Comparison of ENCODE assay signal across 28 mouse cellular contexts in the genomic region with DNA sequence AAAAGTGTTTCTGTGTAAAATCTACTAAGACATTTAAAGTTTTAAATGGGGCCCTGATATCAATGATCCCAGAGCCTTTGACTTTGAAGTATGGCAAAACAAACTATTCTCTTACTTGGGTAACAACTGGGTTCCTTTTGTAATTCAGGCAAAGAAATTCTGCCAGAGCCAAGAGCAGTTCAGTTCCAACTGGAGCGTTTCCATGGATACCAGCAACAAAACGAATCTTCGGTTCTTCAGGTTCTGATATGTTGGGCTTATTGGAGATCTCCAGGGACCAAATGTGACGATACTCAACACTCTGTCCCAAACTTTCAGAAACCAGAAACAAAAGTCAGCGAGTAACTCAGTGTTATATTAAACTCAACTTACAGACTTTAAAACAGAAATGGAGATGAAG. TPM values are rescaled to one million over a fixed set of nuclear protein-coding genes. Genes with fewer than 3 reads are reported as not detected.
DNase-seq lines count a peak whose midpoint lies in the region; ATAC-seq and TF ChIP-seq lines count a peak whose summit lies in the region.
"Had no signal": no experiment of that assay in that cellular context is flagged by ENCODE, and none has a peak within 500 bp of the region (broad histone marks: within the 10 kb centered on the region; RNA-seq: fewer than 3 reads in every experiment).

No protein-coding gene starts in this region.

- no peak overlapping the region for H3K9ac ChIP-seq in midbrain, postnatal 0 days (replicated peaks; ENCODE audit: low read length, poor library complexity, severe bottlenecking)
- no peak overlapping the region for H3K9ac ChIP-seq in midbrain, embryonic 11.5 days (ENCODE audit: low read length)
- H3K9ac ChIP-seq: forebrain, embryonic 13.5 days; heart, embryonic 13.5 days; hindbrain, embryonic 15.5 days; kidney, embryonic 15.5 days; liver, embryonic 12.5 days; liver, postnatal 0 days; midbrain, embryonic 12.5 days; neural tube, embryonic 13.5 days; stomach, embryonic 15.5 days had no signal

- intact Hi-C loops in gastrocnemius, adult 2 months (cut with DNase I): loop anchor here (10.0 kb wide), 1 partner anchor 159 kb away; no protein-coding TSS in a partner anchor
- intact Hi-C loops in left cerebral cortex, postnatal 36 days (cut with DNase I): no loop called here

- TF ChIP-seq CTCF in gastrocnemius, adult 2 months (IDR thresholded peaks at IDR 0.05): no peak
- no peak for TF ChIP-seq CTCF in midbrain, postnatal 0 days (IDR thresholded peaks at IDR 0.05)

- H3K27ac ChIP-seq in gastrocnemius, adult 2 months: no peak overlapping the region
- H3K27ac ChIP-seq in midbrain, postnatal 0 days (ENCODE audit: low read depth, low read length): no peak overlapping the region
- H3K27ac ChIP-seq in midbrain, embryonic 11.5 days (ENCODE audit: low read depth, low read length): no peak overlapping the region
- H3K27ac ChIP-seq: forebrain, embryonic 13.5 days; heart, embryonic 13.5 days; hindbrain, embryonic 15.5 days; kidney, embryonic 15.5 days; layer of hippocampus, adult 2 months; liver, embryonic 12.5 days; midbrain, embryonic 12.5 days; neural tube, embryonic 13.5 days; stomach, embryonic 15.5 days had no signal

- H3K27me3 ChIP-seq in midbrain, postnatal 0 days (ENCODE audit: insufficient read depth, low read length): no peaks in the 10 kb centered on the region
- no peaks in the 10 kb centered on the region for H3K27me3 ChIP-seq in midbrain, embryonic 11.5 days (ENCODE audit: control insufficient read depth, insufficient read depth, low read length)
- H3K27me3 ChIP-seq: forebrain, embryonic 13.5 days; heart, embryonic 13.5 days; hindbrain, embryonic 15.5 days; kidney, embryonic 15.5 days; liver, embryonic 12.5 days; midbrain, embryonic 12.5 days; neural tube, embryonic 13.5 days; stomach, embryonic 15.5 days had no signal

- no peak for ATAC-seq in midbrain, postnatal 0 days (ENCODE audit: low FRiP score)
- no peak for ATAC-seq in midbrain, embryonic 11.5 days (ENCODE audit: low FRiP score)
- ATAC-seq: CD4-positive, CD25-positive, alpha-beta regulatory T cell, adult 4 months; forebrain, embryonic 13.5 days; liver, embryonic 12.5 days; liver, postnatal 0 days had no signal

- no peaks in the 10 kb centered on the region for H3K9me3 ChIP-seq in midbrain, postnatal 0 days (ENCODE audit: low read length)
- no peaks in the 10 kb centered on the region for H3K9me3 ChIP-seq in midbrain, embryonic 11.5 days (ENCODE audit: control insufficient read depth, low read length)
- H3K9me3 ChIP-seq: forebrain, embryonic 13.5 days; heart, embryonic 13.5 days; hindbrain, embryonic 15.5 days; kidney, embryonic 15.5 days; liver, embryonic 12.5 days; midbrain, embryonic 12.5 days; neural tube, embryonic 13.5 days; stomach, embryonic 15.5 days had no signal

- peaks cover 26% of the 10 kb centered on the region for H3K36me3 ChIP-seq in midbrain, postnatal 0 days (ENCODE audit: insufficient read depth, low read length)
- H3K36me3 ChIP-seq in midbrain, embryonic 11.5 days (ENCODE audit: control insufficient read depth, insufficient read depth, low read length): peaks cover 5% of the 10 kb centered on the region; the same call in 1 of the 2 replicates

- no peak overlapping the region for H3K4me3 ChIP-seq in gastrocnemius, adult 2 months
- H3K4me3 ChIP-seq in midbrain, postnatal 0 days (ENCODE audit: low read depth, low read length): no peak overlapping the region
- H3K4me3 ChIP-seq in midbrain, embryonic 11.5 days (ENCODE audit: low read depth, low read length): no peak overlapping the region
- H3K4me3 ChIP-seq: forebrain, embryonic 13.5 days; heart, embryonic 13.5 days; hindbrain, embryonic 15.5 days; kidney, embryonic 15.5 days; layer of hippocampus, adult 2 months; liver, embryonic 12.5 days; midbrain, embryonic 12.5 days; neural tube, embryonic 13.5 days; stomach, embryonic 15.5 days had no signal

- no peak overlapping the region for H3K4me2 ChIP-seq in midbrain, postnatal 0 days (ENCODE audit: low read depth, low read length, poor library complexity, severe bottlenecking)
- H3K4me2 ChIP-seq in midbrain, embryonic 11.5 days: no peak overlapping the region
- H3K4me2 ChIP-seq: forebrain, embryonic 13.5 days; heart, embryonic 13.5 days; hindbrain, embryonic 15.5 days; kidney, embryonic 15.5 days; liver, embryonic 12.5 days; midbrain, embryonic 12.5 days; neural tube, embryonic 13.5 days; stomach, embryonic 15.5 days had no signal

- peak; percentile 25 for DNase-seq in gastrocnemius, adult 2 months
- DNase-seq in gastrocnemius, postnatal 4 days (ENCODE audit: low spot score in 2 of 2): no peak
- DNase-seq in midbrain, postnatal 0 days (ENCODE audit: low spot score): peak; percentile 4
- DNase-seq in midbrain, embryonic 11.5 days (ENCODE audit: low spot score, missing footprints): no peak
- DNase-seq in ZHBTc4 (ENCODE audit: low read depth, low spot score): peak; percentile 28
- no peak for DNase-seq in urinary bladder, adult 2 months (ENCODE audit: low spot score)
- DNase-seq in left cerebral cortex, postnatal 36 days (ENCODE audit: low spot score in 2 of 2): no peak
- DNase-seq: cerebellum, adult 8-10 months; cerebellum, postnatal 36 days; gastrocnemius, postnatal 36 days; kidney, adult 18-20 months; kidney, postnatal 36 days; left cerebral cortex, postnatal 4 days; liver, postnatal 0 days; lung, postnatal 36 days; right cerebral cortex, postnatal 14 days; thymus, adult 18-20 months; thymus, postnatal 25 days had no signal

- WGBS in midbrain, postnatal 0 days: 77% methylated on average over 5 of the region's 5 CpGs
- 93% methylated on average over 5 of the region's 5 CpGs for WGBS in midbrain, embryonic 11.5 days

- H3K4me1 ChIP-seq in midbrain, postnatal 0 days (ENCODE audit: insufficient read depth, low read length): no peaks in the 10 kb centered on the region
- no peaks in the 10 kb centered on the region for H3K4me1 ChIP-seq in midbrain, embryonic 11.5 days (ENCODE audit: control insufficient read depth, insufficient read depth, low read length)
- H3K4me1 ChIP-seq: heart, embryonic 13.5 days; hindbrain, embryonic 15.5 days; liver, embryonic 12.5 days; midbrain, embryonic 12.5 days; neural tube, embryonic 13.5 days; stomach, embryonic 15.5 days had no signal

RNA-seq across cellular contexts. Expression of a gene that starts 31.9 kb away (rescaled TPM):
- total RNA-seq in gastrocnemius, adult 2 months (2021): 10 to 100 TPM; 19.8 to 26.1 TPM
- total RNA-seq in gastrocnemius, postnatal 4 days (2021): 10 to 100 TPM; 26.4 to 33.2 TPM
- 30.3 and 30.5 TPM in 2 replicates for total RNA-seq in midbrain, postnatal 0 days (2014; rRNA removed)
- polyA plus RNA-seq in midbrain, postnatal 0 days (2015; fragmentation: Nextera tagmentation; extraction: Ambion mirVana): 23.4 and 26.2 TPM in 2 replicates
- polyA plus RNA-seq in midbrain, embryonic 11.5 days (2014; fragmentation: Nextera tagmentation; extraction: Ambion mirVana): 29.1 and 29.3 TPM in 2 replicates
- polyA plus RNA-seq in urinary bladder, adult 2 months (2012; rRNA removed): 22.4 and 24.0 TPM in 2 replicates
- total RNA-seq in left cerebral cortex, postnatal 36 days (2021): 10 to 100 TPM; 46.7 to 54.8 TPM

RNA-seq across cellular contexts. Expression of a gene that starts 51.5 kb away (rescaled TPM):
- total RNA-seq in gastrocnemius, adult 2 months (2021): 10 to 100 TPM; 25.7 to 30.5 TPM
- total RNA-seq in gastrocnemius, postnatal 4 days (2021): 10 to 100 TPM; 63.3 to 66.3 TPM
- 35.8 and 39.0 TPM in 2 replicates for total RNA-seq in midbrain, postnatal 0 days (2014; rRNA removed)
- 4.2 and 5.3 TPM in 2 replicates for polyA plus RNA-seq in midbrain, postnatal 0 days (2015; fragmentation: Nextera tagmentation; extraction: Ambion mirVana)
- 14.4 and 16.5 TPM in 2 replicates for polyA plus RNA-seq in midbrain, embryonic 11.5 days (2014; fragmentation: Nextera tagmentation; extraction: Ambion mirVana)
- polyA plus RNA-seq in urinary bladder, adult 2 months (2012; rRNA removed): 36.3 and 41.4 TPM in 2 replicates
- 10 to 100 TPM; 53.0 to 56.1 TPM for total RNA-seq in left cerebral cortex, postnatal 36 days (2021)

Comparison
In these comparisons a context has a peak if more than half of its experiments do, and no peak if none do; other contexts are left out.
1. DNase-seq: peak in gastrocnemius, adult 2 months (single experiment), midbrain, postnatal 0 days (single experiment) and ZHBTc4 (single experiment); none in gastrocnemius, postnatal 4 days (0 of 2), midbrain, embryonic 11.5 days (single experiment), urinary bladder, adult 2 months (single experiment) and left cerebral cortex, postnatal 36 days (0 of 2).